Mouse (Mus musculus): ENCODE results near the gene Trim27.

The Trim27 gene

DNA sequence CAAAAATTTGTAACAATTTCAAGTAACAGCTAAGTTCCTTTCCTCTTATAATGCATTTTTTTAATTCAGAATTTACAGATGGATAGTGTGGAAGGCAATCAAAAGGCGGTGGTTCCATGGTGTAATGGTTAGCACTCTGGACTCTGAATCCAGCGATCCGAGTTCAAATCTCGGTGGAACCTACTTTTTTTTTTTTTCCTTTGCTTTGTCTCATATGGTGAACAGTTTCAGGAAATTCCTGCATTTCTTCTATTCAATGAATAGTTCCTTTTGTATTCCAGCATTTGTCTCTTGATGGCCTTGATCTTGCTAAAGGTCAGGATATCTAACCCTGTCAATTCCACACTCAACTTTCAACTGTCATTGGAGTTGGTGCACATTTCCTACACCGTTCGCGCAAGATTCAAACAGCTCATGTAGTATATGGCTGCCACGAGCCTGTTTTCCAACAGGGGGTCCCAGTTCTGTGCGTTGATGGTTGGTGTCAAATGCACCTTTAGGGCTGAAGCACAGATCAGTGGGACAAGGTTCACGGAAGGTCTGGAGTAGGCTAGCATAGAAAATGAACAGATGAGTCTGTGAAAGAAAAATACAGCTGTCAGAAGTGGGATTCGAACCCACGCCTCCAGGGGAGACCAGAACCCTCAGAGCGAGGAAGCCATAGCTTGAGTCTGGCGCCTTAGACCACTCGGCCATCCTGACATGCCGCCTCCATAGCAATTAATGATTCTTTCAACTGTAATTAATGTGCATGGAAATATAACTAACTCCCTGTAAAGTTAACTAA, 6.8 kb upstream of the Trim27 start:
- DNase-seq (ENCODE audit: low read depth in 2 of 2, low spot score in 2 of 2): peak; percentile 65 to 70

DNA sequence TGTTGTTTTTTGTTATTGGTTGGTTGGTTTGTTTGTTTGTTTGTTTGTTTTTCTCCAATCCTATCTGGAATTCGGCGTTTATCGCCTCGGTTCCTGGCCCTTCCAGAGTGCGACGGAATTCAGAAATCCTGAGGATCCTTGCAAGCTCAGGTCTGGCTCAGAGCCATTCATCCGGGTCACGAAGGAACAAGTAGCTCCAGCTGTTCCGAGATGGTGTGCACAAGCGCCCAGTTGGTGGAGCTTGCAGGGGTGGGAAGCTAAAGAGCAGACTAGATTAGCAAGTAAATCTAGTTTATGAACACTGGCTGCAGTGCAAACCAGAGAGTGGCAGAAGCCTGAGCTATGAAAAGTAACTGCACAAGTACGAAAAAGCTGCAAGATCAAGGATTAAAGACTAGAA, 6.2 kb upstream of the Trim27 start:
- DNase-seq (ENCODE audit: low read depth in 2 of 2, low spot score in 2 of 2): peak in 1 of 2 experiments; percentile 12

DNA sequence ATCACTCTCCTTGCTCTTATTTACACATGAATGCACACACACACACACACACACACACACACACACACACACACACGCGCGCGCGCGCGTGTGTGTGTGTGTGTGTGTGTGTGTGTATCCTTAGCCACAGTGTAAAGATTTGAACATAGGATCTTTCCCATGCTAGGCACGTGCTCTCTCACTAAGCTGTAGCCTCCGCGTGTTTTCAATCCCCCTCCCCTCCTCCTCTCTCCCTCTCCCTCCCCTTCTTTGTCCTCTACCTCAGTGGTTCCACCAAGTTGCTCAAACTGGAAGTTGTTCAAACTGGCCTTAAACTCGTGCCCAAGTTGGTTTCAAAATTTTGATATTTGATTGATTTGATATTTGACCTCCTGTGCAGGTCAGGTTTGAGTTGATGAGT, 2.5 kb upstream of the Trim27 start:
- DNase-seq (ENCODE audit: low read depth in 2 of 2, low spot score in 2 of 2): no peak

DNA sequence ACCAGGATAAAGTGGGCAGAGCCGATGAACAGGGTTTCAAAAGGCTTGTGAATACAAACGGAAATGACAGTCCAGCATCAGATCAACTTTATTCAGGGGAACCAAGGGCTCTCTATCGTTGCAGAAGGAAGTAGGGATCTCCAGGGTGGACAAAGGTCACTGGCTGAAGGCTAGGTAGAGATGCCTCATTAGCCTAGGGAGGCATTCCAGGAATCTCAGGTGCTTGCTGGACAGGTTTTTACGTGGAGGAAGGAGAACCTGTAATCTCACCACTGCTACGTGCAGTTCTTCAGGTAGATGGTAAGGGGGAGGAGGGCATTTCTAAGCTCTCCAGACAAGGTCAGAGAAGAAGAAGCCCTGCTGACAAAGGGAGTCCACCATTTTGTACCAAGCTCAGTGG, 1.6 kb upstream of the Trim27 start:
- DNase-seq (ENCODE audit: low read depth in 2 of 2, low spot score in 2 of 2): no peak

DNA sequence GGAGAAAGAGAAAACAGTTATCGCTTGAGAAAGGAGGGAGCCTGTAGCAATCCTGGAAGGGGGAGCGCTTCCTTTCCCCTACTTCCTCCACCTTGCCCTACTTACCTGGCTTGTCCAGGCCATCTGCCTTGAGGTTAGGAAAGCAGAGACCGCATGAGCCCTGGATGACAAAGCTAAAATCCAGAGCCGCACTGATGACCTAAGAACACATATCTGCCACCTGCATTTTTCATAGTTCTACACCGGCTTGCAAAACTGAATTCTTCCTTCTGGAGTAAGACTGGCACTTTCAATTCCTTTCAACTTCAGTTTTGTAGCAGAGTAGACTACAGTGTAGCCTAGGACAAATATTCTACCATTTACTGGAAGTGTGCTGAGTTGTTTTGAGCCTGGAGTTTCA, 881 bp upstream of the Trim27 start:
- no peak for DNase-seq (ENCODE audit: low read depth in 2 of 2, low spot score in 2 of 2)

DNA sequence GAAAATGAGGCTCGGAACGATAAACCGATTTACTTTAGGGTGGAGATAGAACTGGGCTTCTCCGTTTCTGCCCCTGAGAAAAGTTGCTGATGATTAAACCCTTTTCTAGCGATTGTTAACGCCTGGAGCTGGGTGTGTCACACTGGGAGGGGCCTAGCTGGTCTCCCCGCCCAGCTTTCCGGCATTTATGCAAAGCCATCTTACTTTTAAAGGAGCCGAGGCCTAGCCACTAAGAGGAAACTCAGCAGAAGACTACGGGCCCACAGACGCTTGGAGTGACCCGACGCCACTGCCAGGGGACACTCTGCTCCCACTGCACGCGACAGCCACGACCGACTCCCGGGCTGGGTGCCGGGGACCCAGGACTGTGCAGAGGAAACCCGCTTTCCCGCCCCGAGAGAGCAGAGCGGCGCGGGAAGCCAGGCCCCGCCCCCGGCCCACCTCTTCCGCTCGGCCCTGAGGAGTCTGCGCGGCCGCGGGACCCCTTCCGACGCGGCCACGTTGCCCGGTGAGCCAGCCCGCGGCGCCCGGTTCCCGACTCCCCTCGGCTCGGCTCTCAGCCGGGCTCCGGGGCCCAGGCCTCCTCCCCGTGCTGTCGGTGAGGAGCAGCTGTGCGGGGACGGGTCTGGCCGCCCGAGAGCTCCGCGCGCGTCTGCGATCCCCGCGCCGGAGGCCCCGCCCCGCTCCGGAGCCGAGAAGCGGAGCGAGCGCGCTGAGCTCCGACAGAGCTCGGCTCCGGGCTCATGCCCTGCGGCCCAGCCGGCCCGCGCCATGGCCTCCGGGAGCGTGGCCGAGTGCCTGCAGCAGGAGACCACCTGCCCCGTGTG, 692 bp downstream of the Trim27 start:
- DNase-seq (ENCODE audit: low read depth in 2 of 2, low spot score in 2 of 2): peak; percentile 78 to 91

DNA sequence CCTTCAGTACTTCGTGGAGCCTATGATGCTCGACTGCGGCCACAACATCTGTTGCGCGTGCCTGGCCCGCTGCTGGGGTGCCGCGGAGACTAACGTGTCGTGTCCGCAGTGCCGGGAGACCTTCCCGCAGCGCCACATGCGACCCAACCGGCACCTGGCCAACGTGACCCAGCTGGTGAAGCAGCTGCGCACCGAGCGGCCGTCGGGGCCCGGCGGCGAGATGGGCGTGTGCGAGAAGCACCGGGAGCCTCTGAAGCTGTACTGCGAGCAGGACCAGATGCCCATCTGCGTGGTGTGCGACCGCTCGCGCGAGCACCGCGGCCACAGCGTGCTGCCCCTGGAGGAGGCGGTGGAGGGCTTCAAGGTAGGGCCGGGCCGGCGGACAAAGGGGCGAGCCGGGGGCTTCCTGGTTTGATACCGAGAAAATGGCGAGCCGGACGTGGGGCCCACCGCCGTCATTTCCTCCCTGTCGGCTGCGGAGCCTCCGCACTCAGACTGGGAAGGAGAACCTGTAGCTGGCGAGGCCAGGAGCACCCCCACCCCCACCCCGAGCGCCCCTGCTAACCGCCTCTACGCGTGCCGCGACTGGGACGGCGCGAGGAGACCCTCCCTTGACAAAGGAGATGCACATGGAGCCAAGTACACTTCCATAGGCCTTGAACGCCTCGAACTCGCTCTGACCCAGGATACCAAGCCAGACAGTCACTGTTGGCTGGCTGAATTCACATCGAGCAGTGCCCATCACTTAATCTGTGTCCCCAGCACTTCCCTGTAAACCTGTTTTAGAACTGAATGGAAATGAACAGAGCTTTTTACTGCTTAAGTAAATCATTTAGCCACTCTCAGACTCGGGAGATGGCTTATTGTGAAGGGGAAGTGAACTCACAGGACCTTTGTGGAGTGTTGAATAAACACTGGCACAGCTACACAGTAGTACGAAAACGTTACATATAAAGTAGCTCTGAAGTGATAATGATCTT, 1.6 kb downstream of the Trim27 start:
- peak; percentile 43 to 66 for DNase-seq (ENCODE audit: low read depth in 2 of 2, low spot score in 2 of 2)

DNA sequence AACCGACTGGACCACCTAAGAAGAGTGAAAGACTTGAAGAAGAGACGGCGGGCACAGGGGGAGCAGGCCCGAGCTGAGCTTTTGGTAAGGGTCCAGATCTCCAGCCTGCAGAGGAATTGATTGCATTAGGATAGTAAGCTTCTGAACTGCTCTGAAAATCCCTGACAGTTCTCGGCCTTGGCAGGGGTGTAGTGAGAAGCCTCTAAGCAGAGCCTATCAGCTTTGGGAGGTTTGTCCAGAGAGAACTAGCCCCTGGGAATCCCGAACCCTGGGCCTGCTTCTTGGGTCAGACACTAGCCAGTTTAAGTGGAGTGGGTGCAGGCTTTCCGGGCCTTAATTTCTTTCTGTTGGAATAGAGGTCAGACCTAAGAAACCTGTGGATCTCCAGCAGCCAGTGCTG, 2.8 kb downstream of the Trim27 start:
- no peak for DNase-seq (ENCODE audit: low read depth in 2 of 2, low spot score in 2 of 2)

DNA sequence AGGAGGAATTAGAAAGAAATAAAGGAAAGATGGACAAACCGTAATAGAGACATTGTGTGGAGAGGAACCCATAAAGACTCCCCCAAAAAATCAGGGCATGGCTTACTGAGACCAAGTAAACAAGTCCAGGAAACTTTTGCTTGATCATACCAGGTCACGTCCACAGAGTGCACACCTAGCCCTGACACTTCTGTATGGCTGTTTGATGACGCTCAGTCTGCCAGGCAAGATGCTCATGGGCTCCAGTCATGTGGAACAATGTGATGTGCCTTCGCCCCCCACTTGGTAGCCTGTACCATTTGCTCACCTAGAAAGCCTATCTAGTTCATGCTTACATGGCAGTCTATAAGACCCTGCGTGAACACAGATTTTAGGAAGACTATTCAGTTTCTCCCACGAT, 3.8 kb downstream of the Trim27 start:
- DNase-seq (ENCODE audit: low read depth in 2 of 2, low spot score in 2 of 2): no peak

DNA sequence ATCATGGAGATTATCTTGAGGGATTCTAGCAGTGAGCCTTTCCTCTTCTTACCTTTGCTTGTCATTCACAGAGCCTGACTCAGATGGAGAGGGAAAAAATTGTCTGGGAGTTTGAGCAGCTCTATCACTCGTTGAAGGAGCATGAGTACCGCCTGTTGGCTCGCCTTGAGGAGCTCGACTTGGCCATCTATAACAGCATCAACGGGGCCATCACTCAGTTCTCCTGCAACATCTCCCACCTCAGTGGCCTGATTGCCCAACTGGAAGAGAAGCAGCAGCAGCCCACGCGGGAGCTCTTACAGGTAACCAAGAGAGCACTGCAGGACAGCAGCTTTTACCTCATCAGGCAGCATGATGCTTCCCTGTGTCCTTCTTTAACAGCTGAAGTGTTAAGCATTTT, 4.4 kb downstream of the Trim27 start:
- DNase-seq (ENCODE audit: low read depth in 2 of 2, low spot score in 2 of 2): no peak

DNA sequence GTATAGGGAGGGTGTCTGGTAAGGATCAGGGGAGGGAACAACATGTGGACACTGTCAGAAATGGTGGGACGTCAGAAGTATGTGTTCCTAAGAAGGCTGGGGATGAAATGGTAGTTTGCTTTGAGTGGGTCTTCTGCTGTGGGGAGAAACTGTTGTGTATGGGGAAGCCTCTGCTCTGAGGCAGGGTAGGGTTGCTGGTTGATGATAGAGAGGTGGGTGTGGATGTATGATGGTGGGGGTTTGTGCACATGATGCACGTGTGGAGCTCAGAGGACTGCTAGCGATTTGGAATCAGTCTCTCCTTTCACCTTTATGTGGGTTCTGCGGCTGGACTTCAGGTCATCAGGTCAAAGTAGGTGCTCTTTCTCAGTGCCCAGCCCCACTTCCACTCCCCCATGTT, 6.3 kb downstream of the Trim27 start:
- no peak for DNase-seq (ENCODE audit: low read depth in 2 of 2, low spot score in 2 of 2)

DNA sequence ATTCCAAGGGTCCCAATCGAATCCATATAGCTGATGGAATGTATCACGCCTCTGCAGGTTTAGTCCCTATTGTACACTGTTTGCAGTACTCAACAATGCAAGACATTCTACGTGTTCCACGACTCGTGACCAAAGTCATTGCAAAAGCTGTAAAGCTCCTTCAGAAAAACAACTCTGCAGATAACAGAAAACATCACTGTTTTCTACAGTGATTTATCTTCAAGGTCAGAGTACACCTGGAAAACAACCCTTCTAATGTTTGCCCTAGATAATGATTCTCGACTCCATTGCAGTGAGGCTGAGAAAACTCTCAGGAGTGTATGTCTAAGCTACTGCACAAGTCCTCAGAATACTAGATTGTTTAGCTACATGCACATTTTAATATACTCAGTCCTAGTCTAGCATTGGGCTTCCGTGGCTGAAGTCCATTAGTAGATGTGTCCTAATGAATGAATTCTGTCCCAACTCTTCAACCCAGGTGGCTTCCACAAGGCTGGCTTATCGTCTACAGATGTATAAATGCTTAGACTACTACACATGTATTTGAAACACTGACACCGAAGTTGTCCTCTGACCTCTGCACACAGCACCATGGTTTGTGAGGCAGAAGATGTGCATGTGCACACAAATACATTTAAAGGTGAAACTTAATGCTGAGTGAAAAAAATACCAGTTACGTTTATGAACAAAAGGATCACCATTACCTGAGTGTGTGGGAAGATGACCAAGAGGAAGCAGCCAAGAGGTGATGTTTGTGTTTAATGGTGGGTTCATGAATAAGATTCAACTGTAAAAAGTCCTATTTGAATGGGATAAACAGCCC, 16.4 kb downstream of the Trim27 start:
- no peak for DNase-seq (ENCODE audit: low read depth in 2 of 2, low spot score in 2 of 2)

DNA sequence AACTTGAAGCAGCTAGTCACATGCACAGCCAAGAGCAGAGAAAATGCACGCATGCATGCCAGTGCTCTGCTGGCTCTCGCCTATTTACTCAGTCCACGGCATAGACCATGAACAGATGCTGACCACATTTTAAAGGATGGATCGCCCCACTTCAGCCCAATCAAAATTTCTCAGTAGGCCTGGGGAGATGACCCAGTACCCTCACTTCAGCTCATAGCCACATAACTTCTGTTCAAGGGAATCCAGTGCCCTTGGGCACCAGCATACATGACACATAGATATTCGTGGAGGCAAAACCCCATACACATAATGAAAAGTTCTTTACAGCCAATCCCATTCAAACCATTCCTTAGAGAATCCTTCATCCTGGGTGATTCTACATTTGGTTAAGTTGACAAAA, 18.5 kb downstream of the Trim27 start:
- no peak for DNase-seq (ENCODE audit: low read depth in 2 of 2, low spot score in 2 of 2)

DNA sequence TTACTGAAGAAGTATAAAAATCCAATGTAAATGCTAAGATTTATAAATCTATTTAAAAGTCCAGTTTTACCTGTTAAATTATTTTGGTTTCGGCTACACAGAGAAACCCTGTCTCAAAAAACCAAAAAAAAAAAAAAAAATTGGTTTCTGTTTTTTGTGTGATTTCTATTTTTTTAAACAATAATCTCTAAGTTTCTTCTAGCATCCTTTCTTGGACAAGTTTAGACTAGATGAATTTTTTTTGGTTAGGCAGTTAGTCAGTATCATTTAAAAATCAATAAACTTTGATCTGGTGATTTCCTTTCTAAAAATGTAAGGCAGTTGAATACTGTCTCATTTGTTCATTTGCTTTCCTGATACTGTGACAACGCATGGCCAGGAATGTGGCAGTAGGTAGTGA, 19.1 kb downstream of the Trim27 start:
- no peak for DNase-seq (ENCODE audit: low read depth in 2 of 2, low spot score in 2 of 2)

DNA sequence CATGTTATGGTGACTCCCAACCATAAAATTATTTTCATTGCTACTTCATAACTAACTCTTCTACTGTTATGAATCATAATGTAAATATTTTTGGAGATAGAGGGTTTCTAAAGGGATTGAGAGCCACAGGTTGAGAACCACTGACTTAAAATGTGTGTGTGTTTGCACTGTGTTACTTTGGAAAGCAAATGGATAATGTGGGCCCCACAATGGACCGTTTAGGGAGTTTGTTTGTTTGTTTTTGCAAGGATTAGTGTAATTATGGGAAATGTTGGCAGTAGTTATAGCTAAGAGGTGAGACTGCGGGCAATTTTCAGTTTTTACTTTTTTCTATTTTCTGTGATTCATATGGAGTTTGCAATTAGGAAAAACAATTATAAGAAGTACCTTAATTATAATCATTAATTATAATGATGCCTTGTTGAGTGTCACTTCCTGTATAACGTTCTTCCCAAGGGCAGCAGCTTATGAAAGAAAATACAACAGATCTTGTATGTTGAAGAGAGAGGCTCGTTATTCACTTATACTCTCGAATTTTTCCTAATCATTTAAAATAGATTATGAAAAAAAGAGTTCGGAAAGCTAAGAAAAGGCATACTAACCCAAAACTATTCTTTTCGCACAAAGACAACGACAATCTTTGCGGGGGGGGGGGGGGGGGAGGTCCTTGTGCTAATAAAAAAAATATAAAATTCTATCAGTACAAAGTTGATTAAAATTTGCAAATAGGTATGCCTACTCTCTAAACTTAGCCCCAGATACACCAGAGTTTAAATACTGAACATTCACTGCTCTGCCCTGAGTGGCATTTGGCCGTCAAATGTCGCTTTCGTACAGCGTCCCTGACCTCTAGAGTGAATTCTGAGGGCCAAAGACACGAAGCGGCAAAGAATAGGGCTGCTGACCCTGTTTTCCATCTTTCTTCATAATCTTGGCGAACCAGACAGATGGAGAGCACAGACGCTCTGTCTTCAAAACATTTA, 20.1 kb downstream of the Trim27 start:
- DNase-seq (ENCODE audit: low read depth in 2 of 2, low spot score in 2 of 2): no peak

DNA sequence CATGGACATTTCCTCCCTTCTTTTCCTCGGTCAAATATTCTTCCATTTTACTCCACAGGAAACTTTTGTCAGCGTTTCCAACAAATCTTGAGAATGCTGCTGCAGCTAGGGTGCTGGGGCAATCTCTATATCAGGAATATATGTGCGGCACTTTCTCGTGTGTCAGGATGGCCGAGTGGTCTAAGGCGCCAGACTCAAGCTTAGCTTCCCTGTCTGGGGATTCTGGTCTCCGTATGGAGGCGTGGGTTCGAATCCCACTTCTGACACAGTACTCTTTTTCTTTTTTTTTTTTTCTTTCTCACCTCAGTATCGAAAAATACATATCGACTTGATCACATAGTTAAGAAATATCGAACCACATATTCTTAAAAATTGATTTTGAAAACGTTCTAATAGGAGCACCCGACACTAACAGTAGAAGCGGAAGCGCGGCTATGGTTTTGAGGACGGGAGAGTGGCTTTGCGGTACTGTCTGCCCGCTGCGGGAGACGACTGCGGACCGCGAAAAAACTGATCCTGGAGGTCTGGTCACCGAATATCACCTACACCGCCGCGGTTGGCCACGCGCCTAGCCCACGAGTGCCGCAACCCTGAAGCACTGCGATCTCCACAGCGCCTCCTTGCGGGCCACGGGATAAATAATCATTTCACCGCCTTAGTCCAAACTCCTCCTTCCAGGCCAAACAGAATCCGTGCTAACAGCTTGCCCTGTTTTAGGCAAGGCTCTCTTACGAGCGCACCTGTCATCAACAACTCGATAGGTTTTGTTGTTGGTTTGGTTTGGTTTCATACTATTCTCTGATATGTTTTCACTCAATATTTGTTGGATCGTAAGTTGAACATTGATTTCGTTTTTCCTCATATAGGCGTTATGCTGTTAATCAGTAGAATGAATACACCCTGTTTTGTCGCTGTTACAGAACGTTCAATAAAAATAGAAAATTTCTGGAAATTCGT, 21.1 kb downstream of the Trim27 start:
- DNase-seq (ENCODE audit: low read depth in 2 of 2, low spot score in 2 of 2): peak; percentile 93 to 94

DNA sequence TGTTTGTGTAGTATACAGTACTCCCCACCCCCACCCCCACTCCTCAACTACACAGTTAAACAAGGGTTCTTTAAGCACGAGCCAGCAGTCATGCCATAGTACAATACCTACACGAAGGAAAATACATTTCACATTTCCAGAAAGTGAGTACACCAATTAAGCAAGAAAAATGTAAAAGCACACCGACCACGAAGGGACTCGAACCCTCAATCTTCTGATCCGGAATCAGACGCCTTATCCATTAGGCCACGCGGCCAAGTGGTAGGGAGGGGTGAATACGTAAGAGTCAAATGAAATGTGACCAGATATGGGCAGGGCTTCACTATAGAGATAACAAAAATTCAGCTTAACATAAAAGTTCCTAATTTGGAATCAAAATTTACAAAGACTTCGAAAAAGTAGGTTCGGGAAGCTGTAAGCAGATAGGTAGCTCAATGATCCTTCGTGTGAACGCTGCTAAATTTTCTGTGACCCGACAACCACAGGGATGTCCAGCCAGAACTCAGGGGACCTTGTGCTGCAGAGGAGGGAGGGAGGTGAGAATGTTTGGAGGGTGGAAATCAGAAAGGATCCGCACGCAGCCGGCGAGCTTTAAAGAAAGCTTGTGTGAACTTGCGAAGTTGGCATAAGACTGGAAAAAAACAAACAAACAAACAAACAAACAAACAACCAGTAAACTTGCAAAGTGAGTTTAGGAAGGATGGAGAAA, 36.2 kb downstream of the Trim27 start:
- DNase-seq (ENCODE audit: low read depth in 2 of 2, low spot score in 2 of 2): peak in 1 of 2 experiments; percentile 35

DNA sequence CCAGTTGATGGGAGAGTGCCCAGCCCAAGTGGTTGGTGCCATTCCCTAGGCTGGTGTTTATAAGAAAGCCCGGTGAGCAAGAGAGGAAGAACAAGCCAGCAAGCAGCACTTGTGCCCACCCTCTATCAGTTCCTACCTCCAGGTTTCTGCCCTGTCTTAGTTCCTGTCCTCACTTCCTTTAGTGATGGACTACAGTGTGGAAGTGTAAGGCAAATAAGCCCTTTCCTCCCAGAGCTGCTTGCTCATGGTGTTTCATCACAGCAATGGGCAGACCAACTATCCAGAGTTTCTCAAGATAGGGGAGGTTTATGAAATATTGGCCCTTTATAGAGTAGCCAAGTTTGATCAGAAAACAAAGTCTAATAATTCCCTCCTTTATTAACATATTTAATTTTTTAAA, 37.5 kb downstream of the Trim27 start:
- no peak for DNase-seq (ENCODE audit: low read depth in 2 of 2, low spot score in 2 of 2)
